Mouse (Mus musculus): ENCODE measurements around the gene Gm16181.
"Not testable (repeated sequence)": the region's sequence is repeated elsewhere in the genome, so short reads cannot be mapped to it uniquely, and the experiment has no call there.

DNA sequence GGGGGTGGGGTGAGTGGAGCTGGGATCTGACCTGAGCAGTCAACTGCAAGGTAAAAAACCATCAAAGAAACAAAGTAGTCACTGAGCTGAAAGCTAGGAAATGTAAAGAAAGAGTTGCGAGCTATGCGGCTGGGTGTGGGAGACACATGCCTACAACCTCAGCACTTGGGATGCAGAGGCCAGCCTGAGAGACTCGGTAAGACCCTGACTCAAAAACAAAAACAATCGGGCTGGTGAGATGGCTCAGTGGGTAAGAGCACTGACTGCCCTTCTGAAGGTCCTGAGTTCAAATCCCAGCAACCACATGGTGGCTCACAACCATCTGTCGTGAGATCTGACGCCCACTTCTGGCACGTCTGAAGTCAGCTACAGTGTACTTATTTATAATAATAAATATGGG, 13.5 kb downstream of the Gm16181 start:
- TF ChIP-seq CTCF (IDR thresholded peaks at IDR 0.05; ENCODE audit: insufficient read depth, low read length); POLR2A (IDR thresholded peaks at IDR 0.05; ENCODE audit: borderline replicate concordance, extremely low read depth, low read depth, low read length): not testable (repeated sequence)

All from lung, adult 2 months (tissue).